Mouse (Mus musculus): Measurements from ENCODE around the gene Slc25a23. TPM values are rescaled to one million over a fixed set of nuclear protein-coding genes. Genes with fewer than 3 reads are reported as not detected.

Slc25a23 gene
- polyA plus RNA-seq, 1 experiment, result 2.2 TPM

- no peak for TF ChIP-seq TCF12 (IDR thresholded peaks at IDR 0.05; ENCODE audit: insufficient read depth, poor library complexity, severe bottlenecking)
- TF ChIP-seq E2F4 (IDR thresholded peaks at IDR 0.05; ENCODE audit: insufficient read depth), result no peak
- TF ChIP-seq TCF3 (IDR thresholded peaks at IDR 0.05; ENCODE audit: insufficient read length, low read depth), result no peak
- no peak for TF ChIP-seq POLR2A (IDR thresholded peaks at IDR 0.05; ENCODE audit: insufficient read length, low read depth)
- Histone ChIP-seq H3K36me3 (ENCODE audit: control insufficient read depth, insufficient read depth) (no peaks in the 10 kb centered on the region), H3K79me2 (ENCODE audit: control insufficient read depth, insufficient read depth) (no peaks in the 10 kb centered on the region), H3K4me3 (no peak overlapping the region), H3ac (ENCODE audit: control insufficient read depth, insufficient read length) (no peak overlapping the region), H3K4me2 (ENCODE audit: low read depth) (no peak overlapping the region), H3K27me3 (ENCODE audit: control insufficient read depth, insufficient read depth, insufficient read length) (no peaks in the 10 kb centered on the region)
Measured at GRCm38 (mm10) chr17:57099629-57100325, 40.1 kb upstream of the Slc25a23 start.

- H3K79me2 ChIP-seq (ENCODE audit: control insufficient read depth, insufficient read depth), result no peaks in the 10 kb centered on the region
- no peak overlapping the region for H3K4me2 ChIP-seq (ENCODE audit: low read depth)
- no peak overlapping the region for H3K4me3 ChIP-seq
- no peaks in the 10 kb centered on the region for H3K36me3 ChIP-seq (ENCODE audit: control insufficient read depth, insufficient read depth)
- no peak overlapping the region for H3ac ChIP-seq (ENCODE audit: control insufficient read depth, insufficient read length)
- TF ChIP-seq E2F4 (IDR thresholded peaks at IDR 0.05; ENCODE audit: insufficient read depth) (no peak), USF1 (IDR thresholded peaks at IDR 0.05; ENCODE audit: low read depth) (no peak)
- no peaks in the 10 kb centered on the region for H3K27me3 ChIP-seq (ENCODE audit: control insufficient read depth, insufficient read depth, insufficient read length)
Measured at GRCm38 (mm10) chr17:57098321-57098720, 38.7 kb upstream of the Slc25a23 start.

- Histone ChIP-seq H3K79me2 (ENCODE audit: control insufficient read depth, insufficient read depth) (no peaks in the 10 kb centered on the region), H3K27me3 (ENCODE audit: control insufficient read depth, insufficient read depth, insufficient read length) (no peaks in the 10 kb centered on the region), H3K4me3 (no peak overlapping the region), H3K36me3 (ENCODE audit: control insufficient read depth, insufficient read depth) (no peaks in the 10 kb centered on the region), H3ac (ENCODE audit: control insufficient read depth, insufficient read length) (no peak overlapping the region), H3K4me2 (ENCODE audit: low read depth) (peak overlapping the region; percentile 42)
- TF ChIP-seq TCF12 (IDR thresholded peaks at IDR 0.05; ENCODE audit: insufficient read depth, poor library complexity, severe bottlenecking) (no peak), POLR2AphosphoS2 (IDR thresholded peaks at IDR 0.05; ENCODE audit: insufficient read length, low read depth) (no peak), SRF (IDR thresholded peaks at IDR 0.05; ENCODE audit: control insufficient read depth, insufficient read length, low read depth) (no peak)
Measured at GRCm38 (mm10) chr17:57096623-57096920, 36.9 kb upstream of the Slc25a23 start.

- H3K36me3 ChIP-seq (ENCODE audit: control insufficient read depth, insufficient read depth), result no peaks in the 10 kb centered on the region
- H3K79me2 ChIP-seq (ENCODE audit: control insufficient read depth, insufficient read depth), result no peaks in the 10 kb centered on the region
- H3K4me3 ChIP-seq, result no peak overlapping the region
- no peaks in the 10 kb centered on the region for H3K27me3 ChIP-seq (ENCODE audit: control insufficient read depth, insufficient read depth, insufficient read length)
- no peak overlapping the region for H3ac ChIP-seq (ENCODE audit: control insufficient read depth, insufficient read length)
- H3K4me2 ChIP-seq (ENCODE audit: low read depth), result peak overlapping the region; percentile 42
- no peak for TF ChIP-seq TCF12 (IDR thresholded peaks at IDR 0.05; ENCODE audit: insufficient read depth, poor library complexity, severe bottlenecking)
- peak; percentile 20 for TF ChIP-seq POLR2AphosphoS2 (IDR thresholded peaks at IDR 0.05; ENCODE audit: insufficient read length, low read depth)
- no peak for TF ChIP-seq MYOG (IDR thresholded peaks at IDR 0.05; ENCODE audit: control insufficient read depth in 1 of 3, insufficient read depth in 1 of 3, insufficient read length in 2 of 3, low read depth in 2 of 3)
Measured at GRCm38 (mm10) chr17:57095855-57096622, 36.4 kb upstream of the Slc25a23 start.

GRCm38 (mm10) chr17:57094222-57094621 lies 34.6 kb upstream of the Slc25a23 start:
- Histone ChIP-seq H3K79me2 (ENCODE audit: control insufficient read depth, insufficient read depth) (no peaks in the 10 kb centered on the region), H3ac (ENCODE audit: control insufficient read depth, insufficient read length) (no peak overlapping the region)
- TF ChIP-seq POLR2AphosphoS2 (IDR thresholded peaks at IDR 0.05; ENCODE audit: insufficient read length, low read depth) (no peak), TCF12 (IDR thresholded peaks at IDR 0.05; ENCODE audit: insufficient read depth, poor library complexity, severe bottlenecking) (no peak), SRF (IDR thresholded peaks at IDR 0.05; ENCODE audit: control insufficient read depth, insufficient read length, low read depth) (no peak), MYOD1 (IDR thresholded peaks at IDR 0.05; ENCODE audit: control insufficient read depth in 1 of 3, insufficient read length in 2 of 3, low read depth in 2 of 3) (no peak), MAX (IDR thresholded peaks at IDR 0.05; ENCODE audit: low read depth) (no peak), CEBPB (IDR thresholded peaks at IDR 0.05; ENCODE audit: insufficient read depth, poor library complexity, severe bottlenecking) (no peak), MYOG (IDR thresholded peaks at IDR 0.05; ENCODE audit: control insufficient read depth in 1 of 3, insufficient read depth in 1 of 3, insufficient read length in 2 of 3, low read depth in 2 of 3) (no peak), E2F4 (IDR thresholded peaks at IDR 0.05; ENCODE audit: insufficient read depth) (no peak), POLR2A (IDR thresholded peaks at IDR 0.05; ENCODE audit: insufficient read length, low read depth) (no peak), TCF3 (IDR thresholded peaks at IDR 0.05; ENCODE audit: insufficient read length, low read depth) (no peak), USF1 (IDR thresholded peaks at IDR 0.05; ENCODE audit: low read depth) (no peak), REST (IDR thresholded peaks at IDR 0.05; ENCODE audit: insufficient read depth, insufficient read length) (no peak)

More at GRCm38 (mm10) chr17:57094222-57094621, 34.6 kb upstream of the Slc25a23 start:
- no peaks in the 10 kb centered on the region for H3K27me3 ChIP-seq (ENCODE audit: control insufficient read depth, insufficient read depth, insufficient read length)
- no peak overlapping the region for H3K4me2 ChIP-seq (ENCODE audit: low read depth)
- H3K36me3 ChIP-seq (ENCODE audit: control insufficient read depth, insufficient read depth), result no peaks in the 10 kb centered on the region
- no peak overlapping the region for H3K4me3 ChIP-seq
